Mouse (Mus musculus): ENCODE data around the gene Erich4. TPM values are rescaled to one million over a fixed set of nuclear protein-coding genes. Genes with fewer than 3 reads are reported as not detected.

Erich4 gene
- polyA plus RNA-seq, 1 experiment from 2014 or later: not detected

DNA sequence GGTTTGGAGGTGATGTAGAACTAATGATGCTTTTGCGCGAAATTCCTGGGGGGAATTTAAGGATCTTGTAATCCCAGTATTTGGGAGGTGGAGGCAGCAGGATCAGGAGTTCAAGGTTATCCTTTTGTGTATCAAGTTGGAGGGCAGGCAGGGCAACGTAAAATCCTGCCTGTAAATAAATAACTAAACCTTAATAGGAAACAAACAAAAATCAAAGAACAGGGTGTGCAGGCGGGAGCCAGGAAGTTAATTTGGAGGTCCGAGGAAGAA, 4.0 kb upstream of the Erich4 start:
- 27% methylated on average over 5 of the region's 5 CpGs for WGBS

DNA sequence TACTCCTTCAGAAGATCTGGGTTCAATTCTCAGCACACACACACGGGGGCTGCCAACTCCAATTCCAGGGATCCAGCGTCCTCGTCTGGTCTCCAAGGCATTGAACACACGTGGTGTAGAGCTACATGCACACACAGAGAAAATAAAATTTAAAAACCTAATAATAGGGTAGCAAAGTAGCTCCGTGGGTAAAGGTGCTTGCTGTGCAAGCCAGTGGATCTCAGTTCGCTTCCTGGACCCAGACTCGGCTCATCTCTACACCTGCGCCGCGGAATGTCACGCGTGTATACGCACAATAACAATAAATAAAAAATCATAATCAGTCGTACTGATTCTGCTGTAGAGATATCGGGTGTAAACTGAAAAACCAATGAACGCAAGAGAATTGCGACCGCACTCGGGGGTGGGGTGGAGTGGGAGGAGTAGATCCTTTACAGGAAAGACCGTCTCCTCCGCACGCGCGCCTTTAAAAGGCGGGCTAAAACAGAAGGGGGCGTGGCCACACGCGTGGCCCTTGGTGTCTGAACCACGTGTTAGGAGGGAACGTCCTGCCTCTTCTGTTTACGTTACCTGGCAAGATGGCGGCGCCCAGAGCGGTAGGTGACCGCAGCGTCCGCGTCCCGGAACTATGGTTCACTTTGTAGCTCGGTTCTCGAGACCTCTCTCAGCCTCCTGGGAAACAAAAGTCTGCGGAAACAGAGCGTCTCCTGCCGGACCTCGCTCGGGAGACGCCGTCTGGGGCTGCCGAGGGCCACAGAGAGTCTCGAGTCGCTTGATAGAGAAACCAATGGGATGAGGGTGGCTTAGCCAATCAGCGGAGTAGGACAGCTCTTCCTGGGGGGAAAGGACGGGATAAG, 3.4 kb upstream of the Erich4 start, which contains the start of gene Dmac2:
Gene Dmac2, plus strand, starts transcription at position 550 of the 857 bp plus-strand sequence.
- WGBS: 1% methylated on average over 53 of the region's 53 CpGs
- Histone ChIP-seq H3K4me2 (replicated peaks) (peak within 1 kb of the TSS; percentile 66), H3K36me3 (peaks cover 9% of the 10 kb centered on the region; the same call in 1 of the 2 replicates), H3K9ac (peak within 1 kb of the TSS; percentile 54; the same call in 1 of the 2 replicates), H3K27ac (no peak within 1 kb of the TSS), H3K27me3 (replicated peaks) (no peaks in the 10 kb centered on the region), H3K4me1 (0 out of 2 replicates have a peak, but pooled peaks cover 4% of the 10 kb centered on the region), H3K9me3 (no peaks in the 10 kb centered on the region), H3K4me3 (peak within 1 kb of the TSS; percentile 57)
- peak; percentile 94 for ATAC-seq (ENCODE audit: low FRiP score, low read depth)

More for the DNA sequence above, 4.0 kb upstream of the Erich4 start:
- H3K27ac ChIP-seq: no peak overlapping the region
- peak overlapping the region; percentile 57 for H3K4me3 ChIP-seq
- H3K9ac ChIP-seq: peak overlapping the region; percentile 54; the same call in 1 of the 2 replicates
- 0 out of 2 replicates have a peak, but pooled peaks cover 4% of the 10 kb centered on the region for H3K4me1 ChIP-seq
- H3K4me2 ChIP-seq (replicated peaks): peak overlapping the region; percentile 66
- no peaks in the 10 kb centered on the region for H3K9me3 ChIP-seq
- no peaks in the 10 kb centered on the region for H3K27me3 ChIP-seq (replicated peaks)
- H3K36me3 ChIP-seq: peaks cover 14% of the 10 kb centered on the region; the same call in 1 of the 2 replicates
- no peak for ATAC-seq (ENCODE audit: low FRiP score, low read depth)

DNA sequence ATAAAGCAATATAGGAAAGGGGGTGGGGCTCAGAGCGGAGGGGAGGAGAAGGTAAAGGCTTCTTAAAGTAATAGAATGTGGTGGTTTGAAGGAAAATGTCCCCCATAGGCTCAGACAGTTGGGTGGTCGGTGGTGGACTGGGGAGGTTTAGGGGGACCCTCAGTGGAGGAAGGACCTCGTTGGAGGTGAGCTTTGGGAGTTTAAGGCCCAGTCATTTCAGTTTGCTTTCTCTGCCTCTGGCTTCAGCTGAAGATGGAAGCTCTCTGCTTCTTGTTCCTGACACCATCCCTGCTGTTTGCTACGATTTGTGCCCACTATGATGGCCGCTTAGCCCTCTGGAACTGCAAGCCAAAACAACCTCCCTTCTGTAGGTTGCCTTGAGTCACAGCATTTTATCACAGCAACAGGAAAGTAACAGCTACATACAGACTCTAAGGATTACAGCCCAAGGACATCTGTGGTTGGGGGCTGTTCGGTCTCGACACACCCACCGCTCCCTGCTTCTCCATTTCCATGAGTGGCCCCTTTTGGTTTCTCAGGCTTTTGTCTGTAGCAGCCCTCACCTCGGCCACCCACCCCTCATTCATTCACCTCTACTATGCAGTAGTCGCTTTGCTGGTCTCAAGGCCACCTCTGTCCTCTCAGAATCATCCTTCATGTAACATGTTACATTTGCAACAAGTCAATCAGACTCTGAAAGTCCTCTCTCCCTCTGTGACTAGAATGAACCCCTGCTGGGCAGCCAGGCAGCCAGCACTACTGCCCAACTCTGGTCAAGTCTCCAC, 1.9 kb upstream of the Erich4 start:
- 85% methylated on average over 10 of the region's 10 CpGs for whole genome bisulfite sequencing
- H3K36me3 ChIP-seq: peaks cover 6% of the 10 kb centered on the region; the same call in 1 of the 2 replicates
- H3K4me3 ChIP-seq: no peak overlapping the region
- H3K27ac ChIP-seq: no peak overlapping the region
- H3K4me2 ChIP-seq (replicated peaks): no peak overlapping the region
- H3K4me1 ChIP-seq: 0 out of 2 replicates have a peak, but pooled peaks cover 4% of the 10 kb centered on the region
- no peak overlapping the region for H3K9ac ChIP-seq
- no peaks in the 10 kb centered on the region for H3K9me3 ChIP-seq
- H3K27me3 ChIP-seq (replicated peaks): no peaks in the 10 kb centered on the region
- no peak for ATAC-seq (ENCODE audit: low FRiP score, low read depth)

DNA sequence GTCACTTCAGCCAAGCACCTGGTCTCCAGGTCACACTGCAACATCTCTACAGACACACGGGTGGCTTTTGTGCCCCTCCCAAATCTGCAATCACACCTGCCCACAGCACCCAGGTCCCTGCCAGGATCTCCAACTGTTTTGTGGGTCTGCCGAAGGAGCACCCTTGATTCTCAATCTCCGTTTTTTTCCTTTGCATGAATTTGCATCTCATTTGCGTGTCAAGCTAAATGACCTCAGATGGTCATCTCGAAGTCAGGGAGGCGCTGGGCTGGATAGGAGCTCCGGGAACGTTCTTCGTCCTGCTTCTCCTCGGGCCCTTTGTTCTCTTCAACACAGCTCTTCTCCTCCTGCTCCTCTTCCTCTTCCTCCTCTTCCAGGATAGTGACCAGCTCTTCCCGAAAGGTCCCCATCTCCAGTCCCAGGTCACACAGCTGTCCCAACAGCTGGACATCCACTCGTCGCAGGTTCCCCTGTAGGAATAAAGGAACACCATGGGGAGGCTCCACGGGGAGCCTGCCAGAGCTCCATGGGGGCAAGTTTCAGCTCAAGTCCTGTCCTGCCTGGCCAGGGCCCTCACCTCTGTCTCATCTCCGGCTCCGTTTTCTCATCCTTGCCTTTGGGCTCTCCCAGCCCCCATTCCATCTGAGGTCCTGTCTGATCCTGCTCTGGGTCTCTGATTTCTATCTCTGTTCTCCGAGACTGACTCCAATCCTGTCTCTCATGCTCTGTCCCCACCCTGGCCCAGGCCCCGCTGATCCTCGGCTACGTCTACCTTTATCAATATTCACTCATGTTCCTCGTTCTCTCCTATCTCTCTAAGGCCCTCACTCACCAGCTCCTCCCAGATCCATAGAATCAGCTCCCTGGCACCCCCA, 624 bp downstream of the Erich4 start:
- H3K4me3 ChIP-seq: no peak overlapping the region
- WGBS: 74% methylated on average over 21 of the region's 21 CpGs

DNA sequence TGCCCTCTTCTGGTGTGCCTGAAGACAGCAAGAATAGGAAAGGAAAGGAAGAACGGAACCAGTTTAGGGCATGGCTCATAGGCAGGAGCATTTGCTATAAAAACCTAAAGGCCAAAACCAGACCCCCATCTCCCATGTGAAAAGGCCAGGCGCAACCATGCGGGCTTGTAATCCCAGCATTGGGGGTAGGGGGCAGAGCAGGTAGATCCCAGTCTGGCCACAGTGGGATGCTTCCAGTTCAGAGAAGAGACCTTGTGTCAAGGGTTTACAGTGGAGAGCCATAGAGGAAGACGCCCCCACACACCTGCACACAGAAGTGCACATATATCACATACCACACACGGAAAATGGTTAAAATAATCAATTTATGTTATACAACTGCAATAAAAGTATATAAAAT, 1.6 kb downstream of the Erich4 start:
- H3K9me3 ChIP-seq: no peaks in the 10 kb centered on the region
- no peak overlapping the region for H3K9ac ChIP-seq
- H3K27ac ChIP-seq: no peak overlapping the region
- H3K27me3 ChIP-seq (replicated peaks): no peaks in the 10 kb centered on the region
- no peak overlapping the region for H3K4me3 ChIP-seq
- no peak for ATAC-seq (ENCODE audit: low FRiP score, low read depth)
- H3K4me1 ChIP-seq: 0 out of 2 replicates have a peak, but pooled peaks cover 4% of the 10 kb centered on the region
- no peak overlapping the region for H3K4me2 ChIP-seq (replicated peaks)
- no peaks in the 10 kb centered on the region for H3K36me3 ChIP-seq
- WGBS: 89% methylated on average over 5 of the region's 5 CpGs

More for the DNA sequence above, 624 bp downstream of the Erich4 start:
- no peaks in the 10 kb centered on the region for H3K27me3 ChIP-seq (replicated peaks)
- no peak overlapping the region for H3K9ac ChIP-seq
- no peaks in the 10 kb centered on the region for H3K36me3 ChIP-seq
- no peak overlapping the region for H3K27ac ChIP-seq
- H3K4me1 ChIP-seq: 0 out of 2 replicates have a peak, but pooled peaks cover 4% of the 10 kb centered on the region
- ATAC-seq (ENCODE audit: low FRiP score, low read depth): no peak
- no peak overlapping the region for H3K4me2 ChIP-seq (replicated peaks)
- H3K9me3 ChIP-seq: no peaks in the 10 kb centered on the region

DNA sequence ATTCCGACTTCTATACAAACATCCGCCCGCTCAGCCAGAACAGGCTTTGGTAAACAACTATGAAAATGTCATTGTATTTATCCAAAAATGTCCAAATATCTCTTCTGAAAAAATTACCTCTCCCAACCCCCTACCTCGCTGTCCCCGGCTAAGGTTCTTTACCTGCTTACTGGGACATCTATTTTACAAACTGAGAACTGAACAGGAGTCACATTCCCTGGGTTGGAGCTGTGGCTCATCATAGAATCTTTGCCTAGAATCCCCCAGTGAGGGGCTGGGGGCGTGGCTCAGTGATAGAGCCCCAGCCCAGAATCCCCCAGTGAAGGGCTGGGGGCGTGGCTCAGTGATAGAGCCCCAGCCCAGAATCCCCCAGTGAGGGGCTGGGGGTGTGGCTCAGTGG, 4.2 kb downstream of the Erich4 start:
- Histone ChIP-seq H3K36me3 (no peaks in the 10 kb centered on the region), H3K9me3 (no peaks in the 10 kb centered on the region), H3K9ac (no peak overlapping the region), H3K4me3 (no peak overlapping the region), H3K27ac (no peak overlapping the region), H3K27me3 (replicated peaks) (no peaks in the 10 kb centered on the region), H3K4me2 (replicated peaks) (no peak overlapping the region), H3K4me1 (no peaks in the 10 kb centered on the region)
- 58% methylated on average over 7 of the region's 7 CpGs for WGBS
- no peak for ATAC-seq (ENCODE audit: low FRiP score, low read depth)

DNA sequence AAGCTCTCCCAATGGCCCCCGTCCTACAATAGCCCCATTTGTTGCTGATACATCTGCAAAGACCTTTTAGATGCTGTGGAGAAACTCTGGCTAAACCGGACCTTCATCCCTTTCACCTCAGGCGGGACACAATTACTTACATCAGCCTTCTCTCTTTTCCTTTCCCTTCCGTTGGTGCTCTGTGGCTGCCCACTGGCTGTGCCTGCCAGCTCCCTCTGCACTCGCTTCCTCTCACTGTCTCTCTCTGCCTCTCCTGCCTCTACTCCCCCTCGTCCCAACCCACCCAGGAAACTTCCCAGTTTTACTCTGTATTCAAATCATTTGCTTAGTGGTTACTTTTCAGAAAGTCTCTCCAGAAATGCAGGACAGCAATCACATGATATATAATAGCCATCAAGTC, 5.6 kb downstream of the Erich4 start:
- H3K4me1 ChIP-seq: no peaks in the 10 kb centered on the region
- no peaks in the 10 kb centered on the region for H3K27me3 ChIP-seq (replicated peaks)
- H3K4me3 ChIP-seq: no peak overlapping the region
- H3K9ac ChIP-seq: no peak overlapping the region
- no peak overlapping the region for H3K4me2 ChIP-seq (replicated peaks)
- no peaks in the 10 kb centered on the region for H3K36me3 ChIP-seq
- ATAC-seq (ENCODE audit: low FRiP score, low read depth): no peak
- no peaks in the 10 kb centered on the region for H3K9me3 ChIP-seq
- 47% methylated on average over 6 of the region's 6 CpGs for whole genome bisulfite sequencing
- no peak overlapping the region for H3K27ac ChIP-seq

DNA sequence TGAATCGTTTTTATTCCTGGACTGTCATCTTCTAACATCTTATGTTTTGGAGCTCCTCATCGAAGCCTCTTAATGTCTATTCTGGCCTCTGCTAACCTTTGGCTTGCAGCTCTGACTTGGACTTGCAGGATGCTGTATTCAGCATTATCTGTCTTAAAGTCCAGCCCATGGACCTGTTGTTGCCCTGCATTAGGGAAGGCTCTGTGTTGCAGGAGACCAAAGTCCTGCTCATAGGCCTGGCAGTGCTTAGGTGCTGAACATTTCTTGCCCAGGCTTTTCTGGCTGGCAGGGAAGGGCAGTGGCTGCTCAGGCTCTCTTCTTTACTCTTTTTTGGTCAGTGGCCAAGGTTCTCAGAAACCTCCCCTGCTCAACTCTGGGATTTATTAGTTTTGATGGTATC, 8.5 kb downstream of the Erich4 start:
- H3K4me1 ChIP-seq: no peaks in the 10 kb centered on the region
- no peak overlapping the region for H3K27ac ChIP-seq
- no peak for ATAC-seq (ENCODE audit: low FRiP score, low read depth)
- H3K36me3 ChIP-seq: no peaks in the 10 kb centered on the region
- no peaks in the 10 kb centered on the region for H3K27me3 ChIP-seq (replicated peaks)
- no peak overlapping the region for H3K4me3 ChIP-seq
- no peak overlapping the region for H3K4me2 ChIP-seq (replicated peaks)
- H3K9ac ChIP-seq: no peak overlapping the region
- no peaks in the 10 kb centered on the region for H3K9me3 ChIP-seq
- WGBS: 75% methylated on average over 2 of the region's 2 CpGs

DNA sequence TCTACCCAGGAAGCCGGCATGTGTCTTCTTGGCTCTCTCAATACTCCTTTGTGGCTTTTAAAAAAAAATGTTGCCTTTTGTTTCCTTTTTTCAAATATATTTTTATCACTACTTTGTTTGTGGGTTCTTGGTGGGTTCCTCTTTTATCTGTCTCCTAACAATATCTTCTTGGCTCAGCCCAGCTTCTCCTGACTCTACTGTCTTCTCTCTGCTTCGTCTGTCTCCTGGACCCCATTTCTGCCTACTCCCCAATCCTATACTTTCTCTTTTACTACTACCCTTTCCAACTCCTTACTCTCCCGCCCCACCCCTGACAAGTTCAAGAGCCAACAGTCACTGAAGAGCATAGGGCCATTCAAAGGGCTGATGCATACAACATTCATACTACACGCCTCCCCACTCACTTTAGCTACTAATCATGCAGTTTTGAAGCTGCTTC, 9.0 kb downstream of the Erich4 start:
- 85% methylated on average over 4 of the region's 4 CpGs for WGBS
- no peak for ATAC-seq (ENCODE audit: low FRiP score, low read depth)

DNA sequence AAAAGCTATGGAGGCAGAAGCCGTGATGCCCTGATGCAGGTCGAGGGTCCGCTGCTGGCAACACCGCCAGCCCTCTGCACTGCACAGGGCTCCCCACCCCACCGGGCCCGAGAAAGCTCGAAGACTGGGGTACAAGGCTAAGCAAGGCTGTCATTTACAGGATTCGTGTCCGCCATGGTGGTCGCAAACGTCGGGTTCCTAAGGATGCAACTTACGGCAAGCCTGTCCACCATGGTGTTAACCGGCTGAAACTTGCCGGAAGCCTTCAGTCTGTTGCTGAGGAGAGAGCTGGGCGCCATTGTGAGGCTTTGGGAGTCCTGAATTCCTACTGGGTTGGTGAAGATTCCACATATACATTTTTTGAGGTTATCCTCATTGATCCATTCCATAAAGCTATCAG, 14.3 kb downstream of the Erich4 start:
- Histone ChIP-seq H3K4me2 (replicated peaks) (no peak overlapping the region), H3K4me3 (no peak overlapping the region), H3K9me3 (no peaks in the 10 kb centered on the region), H3K27ac (no peak overlapping the region), H3K4me1 (no peaks in the 10 kb centered on the region), H3K36me3 (no peaks in the 10 kb centered on the region), H3K9ac (no peak overlapping the region), H3K27me3 (replicated peaks) (no peaks in the 10 kb centered on the region)
- ATAC-seq (ENCODE audit: low FRiP score, low read depth): no peak
- 88% methylated on average over 16 of the region's 16 CpGs for whole genome bisulfite sequencing

More for the DNA sequence above, 9.0 kb downstream of the Erich4 start:
- no peak overlapping the region for H3K4me3 ChIP-seq
- no peak overlapping the region for H3K4me2 ChIP-seq (replicated peaks)
- H3K27me3 ChIP-seq (replicated peaks): no peaks in the 10 kb centered on the region
- no peak overlapping the region for H3K27ac ChIP-seq
- H3K9ac ChIP-seq: no peak overlapping the region
- H3K4me1 ChIP-seq: no peaks in the 10 kb centered on the region
- H3K9me3 ChIP-seq: no peaks in the 10 kb centered on the region
- H3K36me3 ChIP-seq: no peaks in the 10 kb centered on the region

DNA sequence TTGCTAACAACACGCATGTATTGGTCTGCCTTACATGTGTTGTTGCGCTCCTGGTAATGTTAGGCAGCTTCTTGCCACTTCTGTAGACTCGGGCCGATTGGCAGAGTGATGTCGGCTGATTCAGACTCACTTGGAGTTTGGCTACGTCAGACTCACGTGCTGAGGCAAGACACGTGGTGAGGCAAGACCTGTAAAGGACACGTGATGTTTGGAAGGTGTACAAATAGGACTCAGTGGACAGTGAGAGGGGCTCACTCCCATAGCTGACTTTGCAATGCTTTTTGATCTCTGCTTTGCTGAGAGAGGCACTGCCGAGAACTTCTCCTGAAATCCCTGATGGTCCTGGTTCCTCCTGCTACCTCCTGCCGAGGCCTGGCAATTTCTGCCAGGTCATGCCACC, 15.0 kb downstream of the Erich4 start:
- H3K27me3 ChIP-seq (replicated peaks): no peaks in the 10 kb centered on the region
- H3K4me1 ChIP-seq: no peaks in the 10 kb centered on the region
- no peak for ATAC-seq (ENCODE audit: low FRiP score, low read depth)
- no peak overlapping the region for H3K9ac ChIP-seq
- H3K4me3 ChIP-seq: no peak overlapping the region
- H3K27ac ChIP-seq: no peak overlapping the region
- H3K9me3 ChIP-seq: no peaks in the 10 kb centered on the region
- H3K36me3 ChIP-seq: no peaks in the 10 kb centered on the region
- WGBS: 87% methylated on average over 11 of the region's 11 CpGs
- no peak overlapping the region for H3K4me2 ChIP-seq (replicated peaks)

Data from neural tube, embryonic 12.5 days (tissue).